Mouse (Mus musculus): ENCODE results near the gene Tmem102.

Gene Tmem102

GRCm38 (mm10) chr11:69784793-69785272, 20.6 kb downstream of the Tmem102 start:
- peak; percentile 98 for DNase-seq

- no peak for DNase-seq
These were observed 23.6 kb downstream of the Tmem102 start for GRCm38 (mm10) chr11:69781828-69782227.

DNA sequence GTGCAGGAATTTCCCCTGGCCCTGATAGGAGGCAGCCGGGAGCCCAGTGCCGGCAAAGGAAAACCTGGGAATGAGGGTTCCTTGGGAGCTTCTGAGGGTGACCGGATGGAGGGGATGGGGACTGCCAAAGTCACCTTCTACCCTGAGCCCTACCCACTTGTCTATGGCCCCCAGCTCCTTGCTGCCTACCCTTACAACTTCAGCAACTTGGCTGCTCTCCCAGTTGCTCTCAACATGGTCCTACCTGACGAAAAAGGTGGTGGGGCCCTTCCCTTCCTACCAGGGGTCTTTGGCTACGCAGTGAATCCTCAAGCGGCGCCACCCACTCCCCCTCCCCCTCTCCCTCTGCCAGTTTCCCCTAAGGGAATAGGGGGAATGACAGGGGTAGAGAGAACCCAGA, 26.4 kb downstream of the Tmem102 start:
- peak; percentile 91 for DNase-seq

GRCm38 (mm10) chr11:69778258-69778982, 27.0 kb downstream of the Tmem102 start:
- peak; percentile 91 for DNase-seq

DNA sequence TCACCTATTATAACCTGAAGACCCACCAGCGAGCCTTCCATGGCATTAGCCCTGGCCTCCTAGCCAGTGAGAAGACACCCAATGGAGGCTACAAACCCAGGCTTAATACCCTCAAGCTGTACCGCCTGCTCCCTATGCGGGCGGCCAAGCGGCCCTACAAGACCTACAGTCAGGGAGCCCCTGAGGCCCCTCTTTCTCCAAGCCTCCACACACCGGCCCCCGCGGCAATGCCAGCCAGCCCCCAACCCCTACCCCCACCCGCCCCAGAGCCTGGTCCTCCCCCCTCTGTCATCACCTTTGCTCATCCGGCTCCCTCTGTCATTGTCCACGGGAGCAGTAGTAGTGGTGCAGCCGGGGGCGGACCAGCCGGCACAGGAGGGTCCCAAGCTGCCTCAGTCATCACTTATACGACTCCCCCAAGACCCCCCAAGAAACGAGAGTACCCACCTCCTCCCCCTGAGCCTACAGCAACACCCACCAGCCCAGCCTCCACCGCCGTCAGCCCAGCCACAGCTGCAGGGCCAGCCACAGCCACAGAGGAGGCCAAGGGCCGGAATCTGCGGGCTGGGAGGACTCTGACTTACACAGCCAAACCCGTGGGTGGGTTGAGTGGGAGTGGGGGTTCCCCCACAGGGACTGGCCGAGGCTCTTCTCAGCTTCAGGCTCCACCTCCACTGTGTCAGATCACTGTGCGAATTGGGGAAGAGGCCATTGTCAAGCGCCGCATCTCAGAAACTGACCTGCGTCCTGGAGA, 27.7 kb downstream of the Tmem102 start:
- DNase-seq, result peak; percentile 93

DNA sequence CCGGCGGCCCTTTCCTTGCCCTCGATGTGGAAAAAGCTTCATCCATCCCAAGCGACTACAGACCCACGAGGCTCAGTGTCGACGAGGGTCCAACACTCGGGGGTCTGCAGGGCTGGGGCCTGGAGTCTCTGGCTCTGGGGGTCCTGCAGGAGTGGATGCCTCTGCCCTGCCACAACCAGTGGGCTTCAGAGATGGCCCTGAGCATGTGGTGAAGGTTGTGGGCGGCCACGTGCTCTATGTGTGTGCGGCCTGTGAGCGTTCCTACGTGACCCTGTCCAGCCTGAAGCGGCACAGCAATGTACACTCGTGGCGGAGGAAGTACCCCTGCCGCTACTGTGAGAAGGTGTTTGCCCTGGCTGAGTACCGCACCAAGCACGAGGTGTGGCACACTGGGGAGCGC, 28.9 kb downstream of the Tmem102 start:
- peak; percentile 91 for DNase-seq

- DNase-seq, result peak; percentile 93
These were observed 29.7 kb downstream of the Tmem102 start for GRCm38 (mm10) chr11:69775716-69776115.

DNA sequence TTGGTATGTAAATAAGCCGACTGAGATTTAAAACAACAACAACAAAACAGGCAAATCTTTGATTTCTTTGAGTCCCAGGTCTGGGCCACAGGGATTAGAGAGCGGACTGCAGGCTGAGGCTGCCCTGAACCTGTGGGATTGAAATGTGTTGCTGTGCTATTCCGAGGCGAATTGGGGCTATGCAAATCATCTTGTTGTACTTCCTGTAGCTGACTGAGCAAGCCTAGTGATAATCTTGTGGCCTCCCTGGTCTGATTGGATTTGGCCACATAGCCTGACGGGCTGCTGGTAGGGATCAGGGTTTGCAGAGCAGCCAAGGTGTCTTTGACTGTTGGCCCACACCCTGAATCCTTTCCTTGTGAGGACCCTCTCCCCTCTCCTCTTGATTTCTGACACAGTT, 30.5 kb downstream of the Tmem102 start:
- no peak for DNase-seq

DNA sequence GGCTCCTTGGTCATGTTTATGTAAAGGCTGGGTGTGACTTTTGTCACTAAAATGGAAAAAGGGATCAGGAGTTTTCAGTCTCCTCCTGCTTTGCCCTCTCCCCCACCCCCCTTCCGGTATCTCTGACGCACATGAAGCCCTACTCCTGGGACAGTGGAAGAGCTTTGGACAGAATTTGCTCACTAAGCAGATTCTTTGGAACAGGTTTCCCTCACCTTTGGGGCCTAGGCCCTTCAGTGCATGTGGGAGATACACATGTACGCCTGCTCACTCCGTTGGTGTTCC, 37.9 kb downstream of the Tmem102 start:
- no peak for DNase-seq

DNA sequence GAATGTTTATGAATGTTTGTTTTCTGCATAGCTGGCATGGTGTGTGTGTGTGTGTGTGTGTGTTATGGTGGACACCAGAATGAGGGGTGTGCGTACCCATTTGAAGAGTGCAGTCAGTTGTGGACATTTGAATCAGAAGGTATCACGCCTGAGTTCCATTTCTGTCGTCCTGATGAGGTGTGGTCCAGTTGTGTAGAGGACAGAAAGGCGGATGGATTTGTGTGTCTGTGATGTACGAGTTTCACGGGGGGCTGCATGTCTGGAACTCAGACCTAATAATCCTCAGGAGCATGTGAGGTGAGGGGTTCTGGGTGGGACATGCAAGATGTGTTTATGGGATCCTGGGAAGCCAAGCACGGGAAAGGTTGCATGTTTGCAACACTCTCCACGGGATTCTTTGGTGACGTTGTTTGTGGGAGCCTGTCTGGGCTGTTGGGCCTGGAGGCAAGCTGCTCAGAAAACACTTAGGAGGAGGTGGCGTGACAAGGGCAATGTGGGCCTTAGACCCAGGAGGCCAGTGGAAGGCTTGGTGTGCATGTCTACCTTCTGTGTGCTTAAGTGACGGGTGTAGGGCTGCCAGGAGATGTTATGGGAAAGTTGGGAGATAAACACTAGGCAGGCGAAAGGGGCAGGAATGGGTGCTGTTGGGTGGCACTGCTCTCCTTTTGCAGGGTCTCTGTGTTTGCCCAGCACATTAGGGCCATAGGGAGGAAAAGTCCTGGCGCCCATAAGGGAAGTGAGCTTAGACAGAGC, 38.4 kb downstream of the Tmem102 start:
- DNase-seq, result peak; percentile 96

DNA sequence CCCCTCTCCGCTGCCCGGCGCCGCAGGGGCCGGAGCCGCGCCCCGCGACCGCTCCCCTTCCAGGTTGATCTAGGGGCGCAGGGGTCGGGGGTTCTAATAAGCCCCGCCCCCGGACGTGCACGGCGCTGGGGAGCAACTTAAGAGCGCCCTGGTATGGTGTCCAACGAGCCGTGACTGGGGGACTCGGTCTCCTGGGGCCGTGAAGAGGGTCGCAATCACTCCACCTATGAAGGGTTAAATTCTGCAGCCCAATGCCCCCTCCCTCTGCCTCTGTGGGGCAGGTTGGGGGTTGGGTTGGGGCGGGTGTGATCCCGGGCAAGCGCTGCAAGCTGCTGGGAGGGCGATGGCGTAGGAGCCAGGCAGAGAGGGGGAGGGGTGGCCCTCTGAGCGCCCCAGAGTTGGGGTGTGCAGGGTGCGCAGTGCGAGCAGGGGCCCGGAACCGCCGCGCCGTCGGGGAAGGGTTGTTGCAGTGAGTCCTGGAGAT, 39.3 kb downstream of the Tmem102 start:
- peak; percentile 99 for DNase-seq

DNA sequence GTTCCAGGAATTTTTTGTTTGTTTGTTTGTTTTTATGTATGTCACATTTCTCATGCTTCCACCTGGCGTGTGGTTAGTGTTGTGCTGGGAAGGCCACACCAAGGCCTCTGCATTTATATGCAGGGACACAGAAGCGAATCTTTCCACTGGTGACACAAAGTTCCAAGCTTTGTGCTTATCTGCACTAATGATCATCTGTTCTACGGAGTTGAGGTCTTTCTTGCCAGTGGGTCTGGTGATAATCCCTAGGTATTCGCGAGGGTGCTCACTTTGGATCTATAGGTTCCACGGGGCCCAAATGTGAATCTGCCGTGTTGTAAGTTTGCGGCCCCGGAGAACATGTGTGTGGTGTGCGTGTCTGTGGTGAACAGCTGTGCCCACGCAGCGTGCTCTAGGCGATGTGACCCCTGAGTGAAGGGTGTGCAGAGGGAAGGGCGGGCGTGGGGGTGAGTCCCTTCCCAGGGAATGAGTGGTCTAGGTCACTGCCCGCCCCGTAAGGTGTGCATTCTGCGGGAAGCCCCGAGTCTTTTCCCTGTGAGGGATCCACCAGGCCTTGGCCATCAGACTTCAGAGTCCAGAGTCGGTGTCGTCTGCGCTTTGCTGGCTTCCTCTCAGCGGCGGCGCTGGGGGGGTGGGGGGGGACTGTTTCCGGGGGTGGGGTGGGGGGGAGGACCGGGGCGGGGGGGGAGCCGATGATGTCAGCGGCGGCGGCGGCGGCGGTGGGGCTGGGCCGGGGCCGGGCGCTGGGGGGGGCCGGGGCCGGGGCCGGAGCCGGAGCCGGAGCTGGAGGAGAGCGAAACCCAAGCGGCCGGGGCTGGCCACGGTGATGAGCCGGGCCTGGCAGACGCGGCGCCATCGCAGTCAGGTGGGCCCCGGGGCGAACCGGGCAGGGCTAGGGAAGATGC, 40.0 kb downstream of the Tmem102 start, which contains the start of gene Zbtb4:
TSS of gene Zbtb4 (plus strand) at position 692 of the 905 bp plus-strand sequence.
- DNase-seq, result peak; percentile 97

GRCm38 (mm10) chr11:69763551-69763950, 41.9 kb downstream of the Tmem102 start:
- DNase-seq, result no peak

- DNase-seq, result no peak
These were observed 43.6 kb downstream of the Tmem102 start, which contains the start of gene Slc35g3 for GRCm38 (mm10) chr11:69761868-69762267. TSS of gene Slc35g3 (minus strand) at chr11:69761968.

- DNase-seq, result peak; percentile 94
These were observed 44.6 kb downstream of the Tmem102 start for GRCm38 (mm10) chr11:69760901-69761200.

GRCm38 (mm10) chr11:69760160-69760900, 45.1 kb downstream of the Tmem102 start:
- peak; percentile 96 for DNase-seq

DNA sequence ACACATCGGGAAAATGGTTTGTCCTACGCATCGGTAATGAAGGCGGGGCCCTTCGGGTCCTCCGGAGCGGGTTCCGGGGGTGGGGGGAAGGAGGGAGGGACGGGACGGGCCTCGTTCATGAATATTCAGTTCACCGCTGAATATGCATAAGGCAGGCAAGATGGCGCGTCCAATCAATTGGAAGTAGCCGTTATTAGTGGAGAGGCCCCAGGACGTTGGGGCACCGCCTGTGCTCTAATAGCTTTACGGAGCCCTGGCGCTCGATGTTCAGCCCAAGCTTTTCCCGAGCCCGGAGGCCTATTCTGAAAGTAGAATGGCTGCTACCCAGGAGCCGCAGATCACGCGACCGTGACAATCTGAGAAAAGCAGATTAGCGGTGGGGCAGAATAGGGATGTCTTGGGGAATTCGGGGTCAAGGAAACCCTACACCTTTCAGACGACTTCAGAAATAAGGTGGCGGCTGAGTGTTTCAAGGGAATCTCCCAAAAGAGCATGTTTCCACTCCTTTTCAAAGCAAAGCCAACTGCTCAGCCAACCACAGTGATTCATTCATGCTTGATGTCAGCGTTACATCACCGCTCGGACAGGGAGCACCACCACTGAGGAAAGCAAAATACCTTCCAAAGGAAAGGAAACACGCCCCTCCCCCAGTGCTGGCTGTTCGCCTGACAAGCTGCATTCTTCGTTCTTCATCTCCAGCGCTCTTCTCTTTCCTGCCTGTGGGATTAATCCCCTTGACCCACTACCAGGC, 46.3 kb downstream of the Tmem102 start:
- peak; percentile 99 for DNase-seq

DNA sequence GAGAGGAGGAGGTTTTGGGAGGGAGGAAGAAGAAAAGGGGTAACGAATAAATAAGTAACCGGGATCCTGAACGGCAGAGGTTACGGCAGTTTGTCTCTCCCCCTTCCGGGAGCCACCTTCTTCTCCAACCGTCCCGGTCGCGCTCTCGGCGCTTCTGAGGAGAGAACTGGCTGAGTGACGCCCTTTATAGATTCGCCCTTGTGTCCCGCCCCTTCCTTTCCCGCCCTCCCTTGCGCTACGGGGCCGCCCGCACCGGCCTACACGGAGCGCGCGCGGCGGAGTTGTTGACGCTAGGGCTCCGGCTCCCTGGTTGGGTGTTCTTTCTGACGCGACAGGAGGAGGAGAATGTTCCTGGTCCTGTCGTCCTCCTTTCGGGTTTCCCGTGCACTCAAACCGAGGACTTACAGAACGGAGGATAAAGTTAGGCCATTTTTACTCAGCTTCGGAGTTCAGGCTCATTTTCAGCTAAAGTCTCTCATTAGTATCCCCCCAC, 46.9 kb downstream of the Tmem102 start, which contains the start of gene Polr2a:
TSS of gene Polr2a (minus strand) at position 160 of the 493 bp plus-strand sequence.
- DNase-seq, result peak; percentile 100

GRCm38 (mm10) chr11:69758090-69758456, 47.4 kb downstream of the Tmem102 start:
- DNase-seq, result peak; percentile 100

DNA sequence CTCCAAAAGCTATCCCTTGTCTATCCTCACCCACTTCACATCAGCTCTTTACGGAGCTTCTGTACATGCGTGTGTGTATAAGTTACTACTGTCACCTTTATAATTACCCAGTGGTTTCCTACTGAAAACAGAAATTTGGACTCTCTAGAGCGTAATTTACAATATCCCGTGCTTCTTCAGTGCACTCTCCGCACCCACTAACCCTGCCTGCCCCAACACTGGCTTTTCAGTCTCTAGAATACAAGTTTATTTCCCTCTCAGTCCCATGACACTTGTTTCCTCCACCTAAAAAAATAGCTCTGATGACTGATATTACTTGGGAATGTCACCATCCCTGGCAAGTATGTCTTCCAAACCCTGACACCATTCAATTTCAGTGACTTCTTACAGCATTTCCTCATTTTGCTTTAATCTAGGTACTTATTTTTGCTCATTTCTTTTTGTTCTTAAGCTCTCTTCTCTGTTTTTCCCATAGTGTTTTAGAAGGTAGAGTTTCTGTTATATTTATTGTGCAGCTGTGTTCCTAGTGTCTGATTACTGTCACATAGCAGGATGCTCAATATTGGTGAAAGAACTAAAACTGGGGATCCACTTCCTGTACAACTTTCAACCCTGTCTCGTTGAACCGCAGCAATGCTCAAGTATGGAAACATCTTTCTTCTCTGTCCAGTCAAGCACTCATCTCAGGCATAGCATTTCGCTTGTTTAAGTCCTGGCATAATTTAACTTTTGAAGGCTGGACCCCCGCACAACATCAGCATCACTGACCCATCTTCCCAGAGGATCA, 47.9 kb downstream of the Tmem102 start:
- peak; percentile 76 for DNase-seq
